In genomic region chr6:114835344-114835743, GRCm38 (mm10) we compare ENCODE assay signal across 16 mouse cellular contexts.
"Had no signal": no experiment of that assay in that cellular context is flagged by ENCODE, and none has a peak within 500 bp of the region (broad histone marks: within the 10 kb centered on the region; RNA-seq: fewer than 3 reads in every experiment).

No protein-coding gene starts in this region.

- H3K27ac ChIP-seq: left cerebral cortex, adult 2 months; limb, embryonic 10.5 days; liver, embryonic 15.5 days; midbrain, embryonic 15.5 days; stomach, embryonic 15.5 days had no signal

- H3K9ac ChIP-seq: liver, embryonic 15.5 days; midbrain, embryonic 15.5 days; stomach, embryonic 15.5 days had no signal

- H3K27me3 ChIP-seq: liver, embryonic 15.5 days; midbrain, embryonic 15.5 days; stomach, embryonic 15.5 days had no signal

- DNase-seq: kidney, adult 9 months; lung, adult 2 months; lung, postnatal 36 days; retina, postnatal 1 day; right cerebral cortex, postnatal 4 days; spleen, adult 18-20 months; thymus, adult 2 months; thymus, postnatal 25 days had no signal

- H3K36me3 ChIP-seq: limb, embryonic 10.5 days; liver, embryonic 15.5 days; midbrain, embryonic 15.5 days; stomach, embryonic 15.5 days had no signal

- H3K9me3 ChIP-seq: limb, embryonic 10.5 days; liver, embryonic 15.5 days; midbrain, embryonic 15.5 days; stomach, embryonic 15.5 days had no signal

- H3K4me1 ChIP-seq: midbrain, embryonic 15.5 days had no signal

- H3K4me3 ChIP-seq: left cerebral cortex, adult 2 months; limb, embryonic 10.5 days; liver, embryonic 15.5 days; midbrain, embryonic 15.5 days; stomach, embryonic 15.5 days had no signal

- ATAC-seq: intestine, embryonic 16.5 days; lung, postnatal 0 days; midbrain, embryonic 15.5 days had no signal

- H3K4me2 ChIP-seq: liver, embryonic 11.5 days; liver, embryonic 15.5 days; midbrain, embryonic 15.5 days; stomach, embryonic 15.5 days had no signal
